Mouse (Mus musculus): ENCODE data around the gene Dnali1.

DNA sequence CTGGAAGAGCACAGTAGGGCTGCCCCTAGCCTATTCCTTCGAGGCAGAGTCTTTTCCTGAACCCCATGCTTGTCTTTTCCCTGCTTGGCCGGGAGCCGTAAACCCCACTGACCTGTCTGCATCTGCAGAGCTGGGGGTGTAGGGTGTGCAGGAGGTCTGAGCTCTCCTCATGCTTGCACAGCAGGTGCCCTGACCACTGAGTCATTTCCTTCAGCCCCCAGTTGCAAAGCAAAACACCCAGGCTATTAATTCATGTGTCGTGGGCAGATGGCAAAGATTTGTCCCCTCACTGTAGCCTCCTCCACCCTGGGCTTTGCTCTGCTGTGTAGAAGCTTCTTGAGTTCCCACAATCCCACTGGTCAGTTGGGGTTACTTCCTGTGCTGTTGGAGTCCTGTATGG lies 31.9 kb upstream of the Dnali1 start:
- TF ChIP-seq CTCF (IDR thresholded peaks at IDR 0.05; ENCODE audit: low read depth): no peak
- TF ChIP-seq EP300 (IDR thresholded peaks at IDR 0.05; ENCODE audit: low read depth): no peak
